Mouse (Mus musculus): Measurements from ENCODE around the gene Bcar3. TPM values are rescaled to one million over a fixed set of nuclear protein-coding genes. Genes with fewer than 3 reads are reported as not detected.

The Bcar3 gene
- total RNA-seq, 4 experiments from 2014 or later, result 3.3 to 8.9 (median 4.4) TPM

DNA sequence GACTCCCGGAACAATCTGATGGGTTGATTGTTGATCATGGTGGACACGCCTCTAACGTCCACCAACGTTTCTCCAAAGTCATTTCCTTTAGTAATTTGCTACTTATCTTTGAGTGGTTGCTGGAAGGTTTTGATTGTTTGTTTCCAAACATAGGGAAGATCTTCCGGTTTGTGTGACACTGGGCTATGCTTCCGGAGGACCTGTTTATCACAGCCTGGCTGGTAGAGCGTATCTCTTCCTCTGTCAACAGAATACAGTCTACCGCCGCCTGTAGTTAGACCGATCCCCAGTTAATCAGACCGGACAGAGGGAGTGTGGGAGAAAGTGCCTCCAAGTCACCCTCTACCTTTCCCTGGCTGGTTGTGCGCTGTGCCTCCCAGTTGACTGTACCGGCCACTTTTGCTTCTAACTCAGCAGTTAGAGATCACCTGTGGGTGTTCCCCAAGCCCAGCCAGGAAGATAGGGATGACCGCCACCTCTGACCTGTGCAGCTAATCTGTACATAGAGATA, 216.4 kb downstream of the Bcar3 start:
- DNase-seq (ENCODE audit: low spot score in 2 of 2), result no peak

DNA sequence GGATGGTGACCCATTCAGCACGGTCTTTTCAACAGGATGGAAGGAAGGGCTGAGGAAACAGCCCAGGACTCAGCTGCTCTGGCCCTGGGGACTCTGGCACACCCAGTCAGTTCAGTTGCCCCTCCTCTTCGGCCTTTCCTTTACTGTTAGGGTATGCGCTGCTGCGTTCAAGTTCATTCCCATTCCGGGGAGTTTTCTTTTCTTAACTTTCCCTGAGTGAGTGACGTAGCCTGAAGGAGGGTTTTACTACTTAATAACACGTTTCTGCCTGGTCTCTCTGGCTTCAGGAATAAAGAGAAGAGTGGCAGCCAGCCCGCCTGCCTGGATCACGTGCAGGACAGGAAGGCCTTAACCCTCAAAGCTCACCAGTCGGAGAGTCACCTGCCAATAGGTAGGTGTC, 217.0 kb downstream of the Bcar3 start:
- no peak for DNase-seq (ENCODE audit: low spot score in 2 of 2)

DNA sequence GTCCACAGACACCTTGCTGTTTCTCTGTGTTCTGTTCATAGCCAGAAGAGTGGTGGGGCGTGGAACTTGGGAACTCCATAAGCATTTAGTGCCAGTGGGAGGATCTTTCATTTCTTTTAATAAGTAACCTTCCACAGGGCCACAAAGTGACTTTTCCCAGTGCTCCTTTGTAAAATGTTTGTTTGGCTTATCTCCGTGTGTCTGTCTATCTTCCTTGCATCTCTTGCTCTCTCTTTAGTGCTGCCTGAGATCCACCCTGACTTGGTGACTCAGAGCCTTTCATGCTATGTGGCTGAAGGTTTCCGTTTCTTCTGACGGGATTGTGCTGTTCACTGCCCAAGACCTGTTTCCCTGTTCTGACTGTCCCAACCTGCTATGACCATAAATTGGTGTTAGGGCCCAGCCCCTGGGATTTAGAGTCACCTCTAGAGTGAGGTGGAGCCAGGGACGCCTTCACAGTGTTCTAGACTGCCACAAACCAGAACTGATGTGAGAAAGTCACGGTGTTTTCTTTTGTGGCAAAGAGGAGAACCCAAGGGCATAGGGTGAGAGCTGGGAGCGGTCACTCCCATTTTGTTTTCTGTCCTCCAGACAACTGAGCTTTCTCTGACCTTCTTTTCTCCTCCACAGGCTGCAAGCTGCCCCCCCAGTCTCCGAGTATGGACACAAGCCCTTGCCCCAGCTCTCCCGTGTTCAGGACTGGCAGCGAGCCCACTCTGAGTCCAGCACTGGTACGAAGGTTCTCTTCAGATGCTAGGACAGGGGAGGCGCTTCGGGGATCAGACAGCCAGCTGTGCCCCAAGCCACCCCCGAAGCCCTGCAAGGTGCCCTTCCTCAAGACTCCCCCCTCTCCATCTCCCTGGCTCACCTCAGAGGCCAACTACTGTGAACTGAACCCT, 218.0 kb downstream of the Bcar3 start:
- DNase-seq (ENCODE audit: low spot score in 2 of 2), result no peak

DNA sequence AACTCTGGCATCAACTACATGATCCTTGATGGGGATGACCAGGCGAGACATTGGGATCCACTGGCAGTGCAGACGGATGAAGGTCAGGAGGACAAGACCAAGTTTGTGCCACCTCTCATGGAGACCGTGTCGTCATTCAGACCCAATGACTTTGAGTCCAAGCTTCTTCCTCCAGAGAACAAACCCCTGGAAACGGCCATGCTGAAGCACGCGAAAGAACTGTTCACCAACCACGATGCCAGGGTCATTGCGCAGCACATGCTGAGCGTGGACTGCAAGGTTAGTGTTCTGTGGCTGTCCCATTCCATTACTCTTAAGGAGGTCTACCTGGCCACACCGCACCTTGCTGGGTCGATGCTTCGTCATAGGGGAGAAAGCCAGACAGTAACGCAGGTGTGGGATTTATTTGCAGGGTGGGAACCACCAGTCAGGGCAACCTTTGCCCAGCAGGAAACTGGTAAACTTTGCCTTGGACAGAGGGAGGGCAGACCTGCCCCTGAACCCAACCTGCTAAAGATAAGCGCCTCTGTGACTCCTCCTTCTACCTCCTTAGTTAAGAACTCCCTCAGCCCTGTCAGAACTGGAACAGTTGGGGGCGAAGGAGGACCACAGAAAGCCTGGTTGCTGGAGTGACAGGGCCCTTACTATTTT, 218.9 kb downstream of the Bcar3 start:
- DNase-seq (ENCODE audit: low spot score in 2 of 2), result no peak

DNA sequence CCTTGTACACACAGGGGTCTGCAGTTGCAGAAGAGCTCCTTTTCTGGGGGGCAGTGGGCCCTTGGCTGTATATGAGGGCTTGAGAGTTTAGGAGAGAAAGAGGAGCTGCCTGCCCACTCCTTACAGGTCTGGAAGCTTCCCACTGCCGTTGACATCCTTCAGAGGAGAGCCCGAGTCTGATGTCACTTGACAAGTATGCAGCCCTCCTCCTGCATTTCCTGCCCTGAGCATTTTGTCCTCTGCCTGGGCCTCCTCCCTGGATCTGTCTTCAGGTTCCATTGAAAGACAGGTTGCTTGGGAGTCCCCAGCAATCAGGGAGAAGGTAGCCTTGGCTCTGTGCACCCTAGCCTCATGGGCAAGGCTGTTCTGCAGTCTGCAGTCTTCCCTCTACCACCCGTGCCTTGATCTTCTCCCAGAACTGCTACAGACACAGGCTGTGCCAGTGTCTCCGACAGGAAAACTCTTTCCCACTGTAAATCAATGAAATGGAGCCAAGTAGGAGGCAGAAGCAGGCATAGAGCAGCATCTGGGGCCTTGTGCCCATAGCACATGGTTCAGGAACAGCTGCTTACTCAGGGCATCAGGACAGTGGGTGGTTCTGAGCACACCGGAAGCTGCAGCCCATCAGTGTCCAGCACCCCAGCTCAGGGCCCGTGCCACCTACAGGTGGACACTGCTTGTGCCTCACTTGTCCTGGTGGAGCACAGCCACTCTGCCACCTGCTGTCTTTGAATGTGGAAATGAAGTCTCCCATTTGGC, 221.8 kb downstream of the Bcar3 start:
- DNase-seq (ENCODE audit: low spot score in 2 of 2), result no peak

DNA sequence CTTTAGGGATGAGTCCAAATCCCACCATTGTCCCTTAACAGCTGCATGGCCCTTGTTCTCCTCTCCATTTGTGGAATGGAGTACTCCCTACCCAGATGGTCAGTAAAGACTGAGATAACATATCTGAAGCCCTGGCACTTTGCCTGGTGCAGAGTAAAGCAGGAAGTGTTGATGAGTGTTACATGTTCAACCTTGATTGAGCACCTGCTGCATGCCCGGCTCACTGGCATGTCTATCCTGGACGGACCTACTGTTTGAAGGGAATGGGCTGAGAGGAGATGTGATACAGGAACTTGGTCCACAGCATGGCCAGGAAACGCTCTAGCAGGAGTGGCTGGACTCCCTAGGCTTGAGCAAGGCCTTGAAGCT, 222.4 kb downstream of the Bcar3 start:
- no peak for DNase-seq (ENCODE audit: low spot score in 2 of 2)

DNA sequence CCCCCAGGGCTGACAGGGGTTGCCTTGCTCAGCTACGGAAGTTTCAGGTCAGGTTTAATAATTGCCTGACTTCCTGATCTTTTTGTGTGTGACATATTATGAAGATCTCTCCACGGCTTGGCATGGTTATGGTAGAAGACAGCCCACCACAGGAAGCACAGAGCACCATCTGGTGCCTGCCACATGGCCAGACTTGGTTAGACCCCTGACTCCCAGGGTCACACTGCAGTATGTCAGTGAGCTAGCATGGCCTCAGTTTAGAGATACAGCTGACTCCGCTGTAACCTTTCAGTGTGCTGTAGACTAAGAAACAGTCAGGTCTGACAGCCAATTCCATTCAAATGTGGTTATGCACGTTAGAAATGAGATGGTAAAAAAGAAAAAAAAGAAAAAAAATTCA, 223.8 kb downstream of the Bcar3 start:
- no peak for DNase-seq (ENCODE audit: low spot score in 2 of 2)

DNA sequence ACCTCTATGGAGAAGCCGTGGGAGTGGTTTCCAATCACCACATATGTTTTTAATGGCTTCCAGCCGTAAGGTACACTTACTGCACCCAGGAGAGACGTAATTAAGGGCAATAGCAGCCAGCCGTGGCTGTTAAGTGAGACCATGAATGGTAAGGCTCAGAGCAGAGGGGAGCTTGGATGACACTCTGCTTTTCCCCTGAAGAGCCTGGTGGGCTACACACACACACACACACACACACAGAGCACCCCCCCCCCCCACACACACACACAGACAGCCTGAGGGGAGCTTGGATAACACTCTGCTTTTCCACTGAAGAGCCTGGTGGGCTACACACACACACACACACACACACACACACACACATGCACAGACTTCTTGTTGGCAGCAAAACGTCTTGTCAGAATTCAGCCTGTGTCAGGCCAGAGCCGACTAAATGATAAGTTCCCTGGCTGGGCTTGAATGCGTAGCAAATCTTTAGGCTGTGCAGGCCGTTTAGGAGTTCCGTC, 224.3 kb downstream of the Bcar3 start:
- no peak for DNase-seq (ENCODE audit: low spot score in 2 of 2)

DNA sequence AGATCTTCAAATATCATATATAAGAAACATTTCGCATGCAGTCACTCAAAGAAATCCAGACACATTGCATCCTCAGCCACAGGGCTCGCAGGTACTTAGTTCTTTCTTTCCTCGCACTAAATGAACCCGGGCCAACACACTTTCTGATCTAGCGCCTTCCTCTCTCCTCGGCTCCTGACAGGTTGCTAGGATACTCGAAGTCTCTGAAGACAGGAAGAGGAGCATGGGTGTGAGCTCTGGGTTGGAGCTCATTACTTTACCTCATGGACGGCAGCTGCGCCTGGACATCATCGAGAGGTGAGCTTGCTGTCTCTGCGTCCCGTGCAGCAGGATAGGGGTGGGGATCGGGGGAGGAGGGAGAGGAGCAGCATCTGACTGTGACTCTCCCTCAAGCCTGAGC, 225.1 kb downstream of the Bcar3 start:
- DNase-seq (ENCODE audit: low spot score in 2 of 2), result no peak

DNA sequence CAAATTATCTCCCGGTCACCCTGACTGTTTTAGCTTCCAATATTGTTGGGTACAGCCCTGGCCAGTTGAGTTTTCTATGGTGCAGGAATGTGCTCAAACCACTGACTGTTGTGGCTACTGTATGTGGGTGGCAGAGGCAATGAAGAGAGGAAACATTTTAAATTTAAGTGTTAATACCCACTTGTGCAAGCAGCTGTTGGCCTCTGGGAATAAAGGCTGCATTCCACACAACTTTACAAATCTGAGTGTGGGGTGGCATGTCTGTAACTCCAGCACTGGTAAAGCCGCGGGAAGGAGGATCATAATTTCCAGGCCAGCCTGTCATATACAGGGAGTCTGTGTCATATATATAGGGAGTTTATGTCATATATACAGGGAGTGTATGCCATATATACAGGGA, 226.4 kb downstream of the Bcar3 start:
- DNase-seq (ENCODE audit: low spot score in 2 of 2), result no peak

DNA sequence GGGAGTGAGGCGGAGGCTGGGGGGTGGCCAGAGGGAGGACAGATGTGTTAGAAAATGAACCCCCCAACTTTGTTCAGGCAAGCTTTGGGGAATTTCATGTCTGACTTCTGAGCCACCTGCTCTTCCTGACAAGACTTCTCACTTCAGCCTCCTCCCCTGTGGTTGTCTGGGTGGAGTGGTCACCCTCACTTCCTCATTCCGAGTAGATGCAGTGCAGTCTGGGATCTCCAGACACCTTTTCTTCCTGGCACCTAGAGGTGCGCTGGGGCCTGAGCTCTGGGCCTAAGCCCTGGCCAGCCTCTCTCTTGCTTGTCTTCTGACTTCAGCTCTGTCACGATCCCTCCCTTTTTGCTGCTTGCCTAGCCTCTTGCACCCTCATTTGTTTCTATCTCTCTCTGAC, 226.9 kb downstream of the Bcar3 start:
- DNase-seq (ENCODE audit: low spot score in 2 of 2), result no peak

DNA sequence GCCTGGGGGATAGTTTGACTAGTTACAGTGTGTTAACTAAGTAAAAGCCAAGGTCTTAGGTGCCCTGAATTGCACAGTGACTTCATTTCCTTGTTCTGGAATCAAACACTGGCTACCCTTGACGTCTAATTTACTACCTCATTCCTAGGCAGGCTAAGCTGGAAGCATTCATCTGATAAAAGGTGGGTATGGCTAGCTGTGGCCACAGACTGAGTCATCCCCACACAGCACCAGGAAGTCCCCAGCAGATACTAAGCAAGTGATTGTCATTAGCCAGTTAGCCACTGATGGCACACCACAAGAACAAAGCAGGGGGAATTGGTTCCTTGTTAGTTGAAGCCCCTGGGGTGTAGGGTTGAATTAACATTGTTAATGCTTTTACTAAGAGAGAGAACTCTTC, 227.4 kb downstream of the Bcar3 start:
- no peak for DNase-seq (ENCODE audit: low spot score in 2 of 2)

DNA sequence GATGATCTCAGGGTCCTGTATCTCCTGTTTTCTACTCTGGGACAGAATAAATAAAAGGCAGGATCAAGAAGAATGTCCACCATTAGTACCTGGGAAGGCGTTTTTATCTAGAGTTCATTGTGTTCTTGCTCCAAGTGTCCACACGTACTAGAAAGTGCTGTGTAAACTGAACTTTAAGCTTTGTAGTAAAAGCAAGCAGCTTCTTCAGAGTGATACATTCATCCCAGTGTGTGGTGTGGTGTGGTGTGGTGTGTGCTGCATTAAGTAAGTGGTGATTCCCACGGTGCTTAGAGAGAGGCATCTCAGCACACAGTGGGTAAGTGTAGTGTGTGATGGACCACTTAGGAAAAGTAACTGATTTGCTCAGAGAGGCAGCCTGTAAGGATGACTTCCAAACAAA, 234.5 kb downstream of the Bcar3 start:
- no peak for DNase-seq (ENCODE audit: low spot score in 2 of 2)

DNA sequence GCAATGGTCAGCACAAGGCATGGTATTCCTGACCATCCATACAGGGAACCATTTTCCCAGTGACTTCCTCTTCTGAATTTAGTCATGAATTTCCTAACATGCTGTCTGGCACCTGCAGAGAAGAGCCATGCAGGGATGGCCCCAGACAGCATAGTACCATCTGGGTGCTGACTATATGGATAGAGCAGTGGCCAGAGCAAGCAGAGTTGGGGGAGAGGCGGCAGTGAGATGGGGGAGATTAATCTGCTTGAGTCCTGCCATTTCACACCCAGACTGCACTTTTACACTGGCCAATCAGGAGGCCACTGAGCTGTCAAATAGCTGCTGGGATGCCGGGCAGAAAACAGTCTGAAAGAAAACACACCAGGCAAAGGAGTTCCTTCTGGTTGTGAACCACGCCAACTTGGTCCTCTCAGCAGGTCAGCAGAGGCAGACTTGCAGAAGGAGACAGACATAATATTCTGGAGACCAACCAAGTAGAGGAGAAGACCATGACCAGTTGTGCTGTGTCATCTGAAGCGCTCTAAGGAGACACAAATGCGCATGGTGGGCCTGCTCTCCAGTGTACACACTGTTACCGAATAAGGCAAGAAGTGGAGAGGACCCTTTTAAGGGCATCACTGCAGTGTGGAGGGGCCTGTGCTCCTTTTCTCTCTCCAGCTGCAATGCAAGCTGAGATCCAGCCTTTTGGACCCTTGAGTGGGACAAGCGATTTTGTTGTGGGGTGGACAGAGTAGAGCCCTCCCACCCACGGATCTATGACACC, 242.2 kb downstream of the Bcar3 start:
- no peak for DNase-seq (ENCODE audit: low spot score in 2 of 2)

DNA sequence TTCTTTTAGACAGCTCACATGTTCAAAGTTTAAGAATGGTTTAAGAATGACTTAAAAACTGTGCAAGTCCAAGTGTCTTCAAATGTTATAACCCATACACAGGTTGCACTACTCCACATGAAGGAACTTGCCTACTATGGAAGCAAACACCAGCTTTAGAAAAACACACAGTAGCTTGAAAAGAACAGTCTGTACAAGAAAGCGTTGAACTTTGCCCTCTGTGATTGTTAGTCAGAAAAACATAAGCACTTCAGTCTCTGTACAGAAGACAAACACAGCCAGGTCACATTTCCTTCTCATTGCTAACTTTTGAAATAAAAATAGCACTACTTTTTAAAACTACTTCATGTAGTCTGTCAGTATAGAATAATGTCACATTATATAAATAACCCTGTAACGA, 244.9 kb downstream of the Bcar3 start:
- no peak for DNase-seq (ENCODE audit: low spot score in 2 of 2)

DNA sequence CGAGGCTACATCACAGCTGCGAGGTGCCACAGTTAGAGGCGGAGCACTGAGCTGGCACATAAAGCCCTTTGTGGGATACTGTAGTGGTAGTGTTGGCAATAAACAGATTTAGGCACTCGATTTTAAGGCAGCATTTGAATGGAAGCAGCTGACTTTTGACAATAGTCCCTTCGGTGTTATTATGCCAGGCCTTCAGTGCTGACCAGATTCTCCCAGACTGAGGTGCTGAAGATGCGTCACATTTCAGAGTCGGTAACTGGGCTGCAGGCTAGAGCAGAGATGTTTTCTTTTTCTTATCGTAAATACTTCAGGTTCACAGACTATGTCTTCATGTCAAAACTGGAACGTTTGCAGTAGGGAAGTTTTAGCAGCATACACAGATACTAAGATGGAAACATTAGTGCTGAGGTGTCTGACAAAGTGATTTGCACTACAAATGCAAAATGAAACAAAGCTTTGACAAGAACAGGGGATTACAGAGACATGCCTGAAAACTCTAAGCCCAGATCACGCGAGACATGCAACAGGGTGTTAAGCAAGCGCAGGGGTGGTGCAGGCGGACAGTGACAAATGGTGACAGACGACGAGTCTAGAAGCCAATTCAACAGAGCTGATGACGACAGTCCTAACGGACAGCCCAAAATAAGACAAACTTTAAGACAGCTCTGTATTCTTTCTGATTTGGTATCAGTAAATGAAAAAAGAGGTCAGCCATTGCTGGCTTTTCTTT, 246.2 kb downstream of the Bcar3 start:
- no peak for DNase-seq (ENCODE audit: low spot score in 2 of 2)

DNA sequence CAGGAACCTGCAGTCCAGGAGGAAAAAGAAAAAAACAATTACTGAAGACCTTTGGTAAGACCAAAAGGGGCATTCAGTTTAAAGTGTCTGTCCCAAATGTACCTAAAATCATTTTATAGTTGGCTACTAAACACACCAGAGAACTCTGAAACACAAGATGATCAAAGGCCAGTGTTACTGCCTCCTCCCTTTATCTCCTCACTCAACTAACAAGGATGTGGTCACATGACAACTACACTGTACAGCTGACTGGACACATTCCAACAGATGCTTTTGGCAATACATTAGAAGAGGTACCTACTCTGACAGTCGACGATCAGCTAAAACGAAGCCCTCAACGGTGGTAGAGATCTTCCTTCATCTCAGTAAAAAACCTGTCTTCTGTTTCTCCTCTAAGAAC, 247.0 kb downstream of the Bcar3 start:
- DNase-seq (ENCODE audit: low spot score in 2 of 2), result no peak

DNA sequence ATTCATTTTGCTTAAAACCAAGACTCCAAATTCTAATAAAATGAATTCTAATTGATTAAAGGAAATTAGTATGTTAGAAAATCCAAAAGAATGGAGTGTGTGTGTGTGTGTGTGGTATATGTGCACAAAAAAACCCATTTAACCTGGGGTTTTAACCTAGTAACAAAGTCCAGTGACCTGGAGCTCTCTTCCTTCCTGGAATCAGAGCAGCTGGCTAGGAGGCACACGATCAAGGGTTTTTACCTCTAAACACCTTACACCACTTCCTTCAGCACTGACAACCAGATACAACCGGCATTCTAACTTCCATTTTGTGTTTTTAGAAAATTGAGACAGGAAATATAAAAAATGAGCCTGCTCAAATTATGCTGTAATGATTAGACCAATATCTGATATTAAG, 251.4 kb downstream of the Bcar3 start:
- no peak for DNase-seq (ENCODE audit: low spot score in 2 of 2)

DNA sequence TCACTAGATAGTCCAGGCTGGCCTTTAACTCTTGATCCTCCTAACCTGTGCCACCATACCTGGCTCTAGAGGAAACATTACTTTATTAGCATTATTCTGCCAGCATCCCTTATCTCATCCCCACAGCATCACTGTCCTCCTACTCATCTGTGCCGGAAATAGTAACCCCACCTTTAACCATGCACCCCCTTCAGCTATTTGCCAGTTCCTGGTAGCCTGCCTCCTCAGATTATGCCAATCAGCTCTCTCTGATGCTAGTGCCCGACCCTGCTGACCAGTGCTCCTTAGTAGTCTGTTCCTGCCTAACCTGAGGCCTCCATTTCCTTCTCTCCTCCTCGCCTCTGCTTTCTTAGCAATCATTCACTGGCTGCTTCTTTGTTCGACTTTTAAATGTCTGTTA, 253.5 kb downstream of the Bcar3 start:
- DNase-seq (ENCODE audit: low spot score in 2 of 2), result no peak

DNA sequence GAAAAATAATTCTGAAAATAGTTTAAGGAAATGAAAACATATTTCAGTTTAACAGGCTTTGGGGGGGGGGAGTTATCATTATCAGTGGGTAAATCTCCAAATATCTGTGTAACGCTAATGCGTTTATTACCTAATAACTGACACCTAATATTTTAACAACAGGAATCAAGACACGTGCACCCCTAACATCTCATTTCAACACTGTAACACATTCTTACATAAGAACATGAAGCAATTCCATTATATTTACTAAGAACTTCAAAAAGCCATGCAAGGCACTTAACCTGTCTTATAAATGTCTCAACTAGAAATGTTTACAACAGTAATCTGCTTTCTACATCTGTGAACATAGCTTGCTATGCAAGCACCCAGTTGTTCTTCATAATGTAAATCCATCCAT, 257.2 kb downstream of the Bcar3 start:
- no peak for DNase-seq (ENCODE audit: low spot score in 2 of 2)

DNA sequence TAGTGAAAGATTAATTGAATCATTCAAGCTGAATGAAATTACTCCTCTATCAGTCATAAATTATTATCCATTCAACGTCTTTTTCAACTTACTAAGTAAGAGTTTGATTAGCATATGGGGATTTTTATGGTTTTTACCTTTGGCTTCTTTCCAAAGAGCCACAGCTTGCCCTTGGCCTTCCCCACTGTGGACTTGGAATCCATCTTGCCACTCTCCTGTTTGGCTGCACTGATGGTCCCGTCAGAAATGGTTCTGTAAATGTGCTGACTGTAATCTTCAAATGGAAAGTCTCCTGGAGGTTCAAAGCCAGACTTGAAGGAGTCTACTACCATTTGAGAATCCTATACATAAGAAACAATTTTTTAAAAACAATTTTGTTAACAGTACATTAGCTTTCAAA, 263.8 kb downstream of the Bcar3 start:
- no peak for DNase-seq (ENCODE audit: low spot score in 2 of 2)

All from gastrocnemius, adult 8-10 months (tissue).